Mouse (Mus musculus): Measurements from ENCODE around the gene Vmn2r17. TPM values are rescaled to one million over a fixed set of nuclear protein-coding genes. Genes with fewer than 3 reads are reported as not detected.

Vmn2r17 gene
- polyA plus RNA-seq (2015; fragmentation: Nextera tagmentation; extraction: Ambion mirVana), result not detected in 2 replicates

DNA sequence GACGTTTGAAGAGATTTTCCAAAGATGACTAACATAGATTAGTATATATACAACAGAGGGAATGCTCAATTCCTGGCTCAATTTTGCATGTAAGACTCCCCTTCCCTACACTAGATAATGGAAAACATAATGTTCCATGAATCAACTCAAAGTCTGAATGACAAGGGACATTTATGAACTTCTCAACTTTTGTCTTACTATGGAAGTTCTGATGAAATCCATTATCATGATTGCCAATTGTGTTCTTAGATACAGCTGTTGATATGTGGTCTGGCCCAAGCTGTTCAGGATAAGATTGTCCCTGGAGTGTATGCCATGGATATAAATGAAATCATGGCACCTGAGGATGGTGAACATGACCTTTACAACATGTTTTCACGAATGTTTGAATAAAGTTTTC is at the start of gene Vmn2r17:
TSS of gene Vmn2r17 (plus strand) at position 301 of the 400 bp plus-strand sequence.
- Histone ChIP-seq H3K36me3 (no peaks in the 10 kb centered on the region), H3K27ac (replicated peaks) (no peak within 1 kb of the TSS), H3K4me2 (replicated peaks) (no peak within 1 kb of the TSS), H3K4me1 (no peaks in the 10 kb centered on the region), H3K9me3 (no peaks in the 10 kb centered on the region), H3K4me3 (no peak within 1 kb of the TSS), H3K27me3 (no peaks in the 10 kb centered on the region), H3K9ac (replicated peaks) (no peak within 1 kb of the TSS)
- 74% methylated on average over 2 of the region's 2 CpGs for WGBS
- no peak for ATAC-seq (replicated peaks)

DNA sequence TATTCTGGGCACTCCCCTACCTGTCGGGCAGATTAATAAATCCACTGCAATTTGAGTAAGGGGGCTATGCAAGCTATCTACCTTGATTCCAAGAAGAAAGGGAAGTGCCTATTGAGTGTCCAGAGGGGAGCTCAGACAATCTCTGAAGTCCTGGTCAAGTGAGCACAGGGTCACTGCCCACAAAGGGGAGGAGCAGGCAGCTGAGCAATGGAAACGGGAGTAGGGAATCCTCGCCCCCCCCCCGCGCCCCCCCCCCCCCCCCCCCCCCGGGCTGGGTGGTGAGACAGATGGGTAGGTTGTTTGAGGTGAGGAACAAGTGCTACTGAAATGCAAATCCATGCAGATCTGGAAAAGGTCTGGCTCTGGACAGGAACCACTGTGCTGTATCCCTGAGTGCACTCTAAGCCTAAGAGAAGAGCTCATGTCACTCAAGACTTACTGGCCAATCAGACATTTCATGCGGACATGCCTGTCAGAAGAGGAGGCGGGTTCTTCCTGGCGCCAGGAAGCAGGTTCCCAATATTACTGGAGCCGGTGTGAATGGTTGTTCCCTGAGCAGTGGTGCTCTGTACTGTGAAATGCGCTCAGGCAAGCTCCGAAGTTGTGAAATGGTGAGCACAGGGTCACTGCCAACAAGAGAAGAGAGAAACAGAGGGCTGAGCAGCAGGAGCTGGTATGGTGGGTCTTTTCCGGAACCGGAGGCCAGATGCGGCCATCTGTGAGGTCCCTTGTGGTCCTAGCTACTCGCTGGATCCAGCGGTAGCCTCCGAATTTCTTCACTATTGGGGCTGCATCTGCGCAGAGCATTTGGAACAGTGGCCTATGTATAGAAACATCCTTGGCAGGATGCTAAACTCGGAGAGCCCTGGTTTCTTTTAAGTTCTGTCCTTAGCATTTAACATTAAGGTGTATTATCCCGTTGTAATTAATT is 47.4 kb downstream of the Vmn2r17 start:
- ATAC-seq (replicated peaks), result no peak; the same call in 1 of the 2 replicates
- Histone ChIP-seq H3K36me3 (no peaks in the 10 kb centered on the region), H3K27me3 (no peaks in the 10 kb centered on the region), H3K27ac (replicated peaks) (no peak overlapping the region), H3K4me2 (replicated peaks) (no peak overlapping the region), H3K4me1 (no peaks in the 10 kb centered on the region), H3K4me3 (peak overlapping the region; percentile 22), H3K9ac (replicated peaks) (no peak overlapping the region), H3K9me3 (peaks cover 13% of the 10 kb centered on the region; the same call in 1 of the 2 replicates)
- 31% methylated on average over 20 of the region's 21 CpGs for WGBS

DNA sequence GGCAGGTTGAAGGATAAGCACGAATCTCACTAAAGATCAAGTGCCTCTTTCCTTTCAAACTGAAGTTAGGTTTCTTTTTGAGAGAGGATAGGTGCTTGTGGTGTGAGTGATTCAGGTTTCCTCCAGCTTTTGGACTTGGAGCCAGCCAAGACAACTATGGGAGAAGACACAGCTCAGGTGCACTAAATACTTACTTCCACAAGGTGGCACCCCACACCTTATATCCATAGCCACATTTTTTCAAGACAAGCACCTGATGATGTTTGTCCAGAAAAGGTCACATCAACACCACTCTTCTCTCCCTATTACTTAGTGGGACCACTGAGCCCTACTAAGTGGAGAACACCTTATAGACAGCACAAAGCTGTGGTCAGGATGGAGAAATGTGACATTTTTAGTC is 87.2 kb downstream of the Vmn2r17 start:
- no peak overlapping the region for H3K4me3 ChIP-seq
- no peak for ATAC-seq (replicated peaks)

More for the DNA sequence above, 87.2 kb downstream of the Vmn2r17 start:
- Histone ChIP-seq H3K27ac (replicated peaks) (no peak overlapping the region), H3K4me1 (no peaks in the 10 kb centered on the region), H3K4me2 (replicated peaks) (no peak overlapping the region), H3K9me3 (no peaks in the 10 kb centered on the region; the same call in 1 of the 2 replicates), H3K36me3 (no peaks in the 10 kb centered on the region), H3K9ac (replicated peaks) (no peak overlapping the region), H3K27me3 (no peaks in the 10 kb centered on the region)
- 15% methylated on average over 1 of the region's 1 CpGs for WGBS

Other genes starting within 250 kb of the Vmn2r17 start
- not detected in 2 replicates for gene Vmn2r13, start 227.5 kb upstream of the Vmn2r17 start, polyA plus RNA-seq (2015; fragmentation: Nextera tagmentation; extraction: Ambion mirVana)
- not detected in 2 replicates for gene Vmn2r14, start 195.0 kb upstream of the Vmn2r17 start, polyA plus RNA-seq (2015; fragmentation: Nextera tagmentation; extraction: Ambion mirVana)
- gene Vmn2r15, start 122.0 kb upstream of the Vmn2r17 start, polyA plus RNA-seq (2015; fragmentation: Nextera tagmentation; extraction: Ambion mirVana), result not detected in 2 replicates
- not detected in 2 replicates for gene Vmn2r16, start 89.5 kb upstream of the Vmn2r17 start, polyA plus RNA-seq (2015; fragmentation: Nextera tagmentation; extraction: Ambion mirVana)
- gene Crlf2, start 139.3 kb downstream of the Vmn2r17 start, polyA plus RNA-seq (2015; fragmentation: Nextera tagmentation; extraction: Ambion mirVana), result 10.5 and 11.3 TPM in 2 replicates